Mouse (Mus musculus): Measurements from ENCODE around the gene Msantd3. TPM values are rescaled to one million over a fixed set of nuclear protein-coding genes. Genes with fewer than 3 reads are reported as not detected.

The Msantd3 gene
- polyA plus RNA-seq, 1 experiment from 2014 or later, result 10.9 TPM

DNA sequence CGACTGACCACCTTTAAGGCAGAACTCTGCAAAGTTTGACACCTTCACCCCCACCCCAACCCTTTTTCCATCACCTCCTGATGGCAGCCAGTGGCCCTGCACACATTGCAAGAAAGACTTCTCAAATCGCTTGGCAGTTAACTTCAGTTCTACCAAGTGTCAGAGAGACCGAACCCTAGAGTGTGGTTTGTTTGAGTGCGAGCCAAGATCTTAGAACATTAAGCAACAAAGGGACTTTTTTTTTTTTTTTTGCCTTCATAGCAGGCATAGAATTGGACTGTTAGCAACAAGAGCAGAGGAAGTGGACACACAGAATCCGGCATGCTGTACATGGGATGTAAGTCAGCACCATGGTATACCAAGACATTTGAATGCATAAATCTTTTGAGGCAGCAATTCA lies 9.9 kb downstream of the Msantd3 start:
- Histone ChIP-seq H3K27ac (ENCODE audit: low read length) (no peak overlapping the region), H3K36me3 (ENCODE audit: control insufficient read depth, insufficient read depth, low read length) (no peaks in the 10 kb centered on the region), H3K27me3 (replicated peaks; ENCODE audit: control insufficient read depth, insufficient read depth, low read length) (no peaks in the 10 kb centered on the region), H3K4me1 (ENCODE audit: control insufficient read depth, insufficient read depth, low read length) (peaks cover 4% of the 10 kb centered on the region; the same call in 1 of the 2 replicates), H3K9ac (ENCODE audit: low read depth, low read length) (no peak overlapping the region), H3K4me2 (ENCODE audit: low read depth, low read length) (no peak overlapping the region), H3K4me3 (ENCODE audit: low read length) (no peak overlapping the region), H3K9me3 (ENCODE audit: control insufficient read depth, low read length) (no peaks in the 10 kb centered on the region)
- 65% methylated on average over 5 of the region's 5 CpGs for WGBS
- no peak for ATAC-seq

DNA sequence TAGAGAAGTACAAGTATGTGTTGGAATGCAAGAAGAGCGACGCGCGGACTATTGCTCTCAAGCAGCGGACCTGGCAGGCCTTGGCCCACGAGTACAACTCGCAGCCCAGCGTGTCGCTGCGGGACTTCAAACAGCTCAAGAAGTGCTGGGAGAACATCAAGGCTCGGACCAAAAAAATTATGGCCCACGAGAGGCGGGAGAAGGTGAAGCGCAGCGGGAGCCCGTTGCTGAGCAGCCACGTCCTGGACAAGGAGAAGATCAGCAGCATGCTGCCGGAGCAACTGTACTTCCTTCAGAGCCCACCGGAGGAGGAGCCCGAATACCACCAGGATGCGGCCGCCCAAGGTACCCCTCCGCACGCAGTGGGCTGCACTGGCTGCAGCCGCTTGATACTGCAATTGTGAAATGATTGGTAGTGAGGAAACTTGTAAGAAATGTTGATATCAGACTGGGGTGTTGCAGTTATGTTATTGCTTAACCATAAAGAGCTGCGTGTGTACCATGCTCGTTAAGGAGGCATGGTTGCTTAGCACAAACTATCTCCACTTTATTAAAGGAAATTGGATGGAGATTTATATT lies 12.8 kb downstream of the Msantd3 start:
- Histone ChIP-seq H3K9ac (ENCODE audit: low read depth, low read length) (no peak overlapping the region), H3K4me3 (ENCODE audit: low read length) (no peak overlapping the region), H3K9me3 (ENCODE audit: control insufficient read depth, low read length) (no peaks in the 10 kb centered on the region), H3K27ac (ENCODE audit: low read length) (no peak overlapping the region), H3K4me2 (ENCODE audit: low read depth, low read length) (no peak overlapping the region), H3K4me1 (ENCODE audit: control insufficient read depth, insufficient read depth, low read length) (no peaks in the 10 kb centered on the region), H3K27me3 (replicated peaks; ENCODE audit: control insufficient read depth, insufficient read depth, low read length) (no peaks in the 10 kb centered on the region), H3K36me3 (ENCODE audit: control insufficient read depth, insufficient read depth, low read length) (no peaks in the 10 kb centered on the region)
- 93% methylated on average over 27 of the region's 27 CpGs for whole genome bisulfite sequencing
- no peak for ATAC-seq

DNA sequence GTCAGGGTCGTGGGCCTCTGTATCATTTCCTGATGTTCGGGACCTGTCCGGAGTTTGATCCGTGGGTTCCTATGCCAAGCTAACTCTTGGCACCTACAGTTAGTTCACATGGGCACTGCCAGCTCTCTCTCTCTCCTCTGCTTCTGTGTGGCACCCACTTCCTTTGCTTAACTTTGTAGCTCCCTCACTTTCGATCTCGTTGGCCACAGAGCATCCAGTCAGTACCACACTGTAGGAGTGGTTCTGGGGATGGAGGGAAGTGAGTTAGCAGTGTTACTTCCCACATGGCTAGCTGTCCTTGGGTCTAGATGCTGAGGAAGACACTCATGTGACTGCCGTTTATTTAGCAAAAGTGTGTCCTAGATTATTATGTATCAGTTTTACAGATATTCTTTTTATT lies 14.4 kb downstream of the Msantd3 start:
- Histone ChIP-seq H3K9ac (ENCODE audit: low read depth, low read length) (no peak overlapping the region), H3K4me1 (ENCODE audit: control insufficient read depth, insufficient read depth, low read length) (no peaks in the 10 kb centered on the region), H3K4me3 (ENCODE audit: low read length) (no peak overlapping the region), H3K36me3 (ENCODE audit: control insufficient read depth, insufficient read depth, low read length) (peaks cover 3% of the 10 kb centered on the region; the same call in 1 of the 2 replicates), H3K4me2 (ENCODE audit: low read depth, low read length) (no peak overlapping the region), H3K27me3 (replicated peaks; ENCODE audit: control insufficient read depth, insufficient read depth, low read length) (no peaks in the 10 kb centered on the region), H3K27ac (ENCODE audit: low read length) (no peak overlapping the region), H3K9me3 (ENCODE audit: control insufficient read depth, low read length) (no peaks in the 10 kb centered on the region)
- WGBS, result 92% methylated on average over 7 of the region's 7 CpGs
- no peak for ATAC-seq

DNA sequence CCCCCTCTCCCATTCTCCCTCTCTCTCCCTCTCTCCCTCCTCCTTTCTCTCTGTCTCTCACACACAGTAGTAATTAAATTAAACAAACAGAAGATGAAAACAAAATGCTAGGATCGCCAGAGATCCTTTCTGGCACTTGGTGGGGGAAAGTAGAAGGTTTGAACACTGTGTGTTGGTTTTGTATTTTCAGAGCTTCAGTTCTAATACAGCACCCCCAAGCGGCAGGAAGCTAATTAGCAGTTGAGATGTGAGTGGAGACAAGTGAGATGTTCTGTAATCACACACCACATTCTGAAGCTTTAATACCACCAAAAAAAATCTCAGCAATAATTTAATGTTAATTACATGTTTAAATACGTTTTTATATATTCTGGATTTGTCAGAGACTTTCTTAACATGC lies 16.0 kb downstream of the Msantd3 start:
- H3K27ac ChIP-seq (ENCODE audit: low read length), result no peak overlapping the region
- H3K4me3 ChIP-seq (ENCODE audit: low read length), result no peak overlapping the region
- no peaks in the 10 kb centered on the region for H3K27me3 ChIP-seq (replicated peaks; ENCODE audit: control insufficient read depth, insufficient read depth, low read length)
- H3K36me3 ChIP-seq (ENCODE audit: control insufficient read depth, insufficient read depth, low read length), result peaks cover 3% of the 10 kb centered on the region; the same call in 1 of the 2 replicates
- 21% methylated on average over 3 of the region's 3 CpGs for WGBS
- H3K4me1 ChIP-seq (ENCODE audit: control insufficient read depth, insufficient read depth, low read length), result no peaks in the 10 kb centered on the region
- no peak overlapping the region for H3K9ac ChIP-seq (ENCODE audit: low read depth, low read length)
- no peak overlapping the region for H3K4me2 ChIP-seq (ENCODE audit: low read depth, low read length)
- H3K9me3 ChIP-seq (ENCODE audit: control insufficient read depth, low read length), result no peaks in the 10 kb centered on the region
- no peak for ATAC-seq

DNA sequence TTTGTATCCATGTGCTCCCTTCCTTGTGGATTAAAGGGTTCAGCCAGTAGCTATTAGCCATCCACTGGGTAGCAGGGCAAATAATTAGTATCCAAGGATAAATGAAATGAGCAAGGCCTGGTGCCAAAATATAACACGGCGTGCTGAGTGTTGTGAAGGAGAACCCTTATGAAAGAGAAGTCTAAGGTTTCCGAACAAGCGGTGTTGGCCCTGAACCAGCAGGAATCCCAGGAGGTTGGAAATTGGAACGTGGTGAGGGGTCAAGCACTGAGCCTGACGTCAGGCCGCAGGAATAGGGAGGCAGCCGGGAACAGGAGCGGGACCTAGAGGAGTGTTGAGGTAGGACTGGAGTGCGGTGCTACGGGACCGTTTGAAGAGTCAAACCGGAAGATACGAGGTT lies 19.9 kb downstream of the Msantd3 start:
- no peak overlapping the region for H3K4me2 ChIP-seq (ENCODE audit: low read depth, low read length)
- no peak for ATAC-seq
- H3K4me3 ChIP-seq (ENCODE audit: low read length), result no peak overlapping the region
- no peak overlapping the region for H3K27ac ChIP-seq (ENCODE audit: low read length)
- no peak overlapping the region for H3K9ac ChIP-seq (ENCODE audit: low read depth, low read length)
- peaks cover 3% of the 10 kb centered on the region; the same call in 1 of the 2 replicates for H3K36me3 ChIP-seq (ENCODE audit: control insufficient read depth, insufficient read depth, low read length)
- 90% methylated on average over 14 of the region's 14 CpGs for WGBS
- H3K9me3 ChIP-seq (ENCODE audit: control insufficient read depth, low read length), result no peaks in the 10 kb centered on the region
- no peaks in the 10 kb centered on the region for H3K27me3 ChIP-seq (replicated peaks; ENCODE audit: control insufficient read depth, insufficient read depth, low read length)
- no peaks in the 10 kb centered on the region for H3K4me1 ChIP-seq (ENCODE audit: control insufficient read depth, insufficient read depth, low read length)

DNA sequence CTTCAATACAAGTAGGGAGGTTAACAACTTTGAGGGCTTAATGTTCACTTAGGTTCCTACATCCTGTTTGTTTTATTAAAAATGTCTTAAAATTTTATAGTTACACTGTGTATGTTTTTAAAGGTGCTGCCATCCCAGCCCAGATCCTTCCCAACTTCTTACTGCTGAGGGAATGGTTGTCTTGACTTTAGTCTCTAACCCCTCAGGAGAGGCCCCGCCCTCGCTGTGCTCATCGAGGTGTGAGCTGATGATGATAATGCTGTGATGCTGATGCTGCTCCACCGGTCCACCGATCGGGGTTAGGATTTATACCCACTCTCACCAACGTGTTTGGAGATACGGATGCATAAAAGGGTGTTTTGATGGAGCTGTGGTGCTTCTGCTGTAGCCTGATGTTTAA lies 22.1 kb downstream of the Msantd3 start:
- H3K27ac ChIP-seq (ENCODE audit: low read length), result no peak overlapping the region
- WGBS, result 91% methylated on average over 8 of the region's 8 CpGs

DNA sequence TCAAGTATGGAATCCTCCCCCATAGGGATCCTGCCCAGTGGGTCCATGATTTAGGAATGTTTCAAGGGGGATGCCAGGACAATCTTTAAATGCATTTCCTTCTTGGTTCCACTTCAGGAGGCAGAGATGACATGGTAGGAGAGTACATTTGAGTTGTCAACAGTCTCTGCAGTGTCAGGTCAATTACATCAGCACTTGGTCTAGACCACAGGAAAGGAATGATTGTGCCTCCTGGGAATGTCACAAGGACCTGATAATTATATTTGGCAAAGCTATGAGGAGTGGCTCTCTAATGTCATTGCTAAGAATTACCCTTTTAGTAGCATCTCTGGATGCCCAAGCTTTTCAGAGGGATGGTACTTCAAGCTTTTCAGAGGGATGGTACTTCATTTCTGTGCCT lies 25.2 kb downstream of the Msantd3 start:
- Histone ChIP-seq H3K27ac (ENCODE audit: low read length) (no peak overlapping the region), H3K4me1 (ENCODE audit: control insufficient read depth, insufficient read depth, low read length) (no peaks in the 10 kb centered on the region), H3K27me3 (replicated peaks; ENCODE audit: control insufficient read depth, insufficient read depth, low read length) (no peaks in the 10 kb centered on the region), H3K36me3 (ENCODE audit: control insufficient read depth, insufficient read depth, low read length) (no peaks in the 10 kb centered on the region), H3K4me3 (ENCODE audit: low read length) (no peak overlapping the region), H3K9me3 (ENCODE audit: control insufficient read depth, low read length) (no peaks in the 10 kb centered on the region), H3K9ac (ENCODE audit: low read depth, low read length) (no peak overlapping the region), H3K4me2 (ENCODE audit: low read depth, low read length) (no peak overlapping the region)
- ATAC-seq, result no peak

More for the DNA sequence above, 22.1 kb downstream of the Msantd3 start:
- H3K4me2 ChIP-seq (ENCODE audit: low read depth, low read length), result no peak overlapping the region
- H3K4me3 ChIP-seq (ENCODE audit: low read length), result no peak overlapping the region
- no peaks in the 10 kb centered on the region for H3K9me3 ChIP-seq (ENCODE audit: control insufficient read depth, low read length)
- no peaks in the 10 kb centered on the region for H3K27me3 ChIP-seq (replicated peaks; ENCODE audit: control insufficient read depth, insufficient read depth, low read length)
- H3K9ac ChIP-seq (ENCODE audit: low read depth, low read length), result no peak overlapping the region
- peaks cover 3% of the 10 kb centered on the region; the same call in 1 of the 2 replicates for H3K36me3 ChIP-seq (ENCODE audit: control insufficient read depth, insufficient read depth, low read length)
- no peak for ATAC-seq
- H3K4me1 ChIP-seq (ENCODE audit: control insufficient read depth, insufficient read depth, low read length), result no peaks in the 10 kb centered on the region

DNA sequence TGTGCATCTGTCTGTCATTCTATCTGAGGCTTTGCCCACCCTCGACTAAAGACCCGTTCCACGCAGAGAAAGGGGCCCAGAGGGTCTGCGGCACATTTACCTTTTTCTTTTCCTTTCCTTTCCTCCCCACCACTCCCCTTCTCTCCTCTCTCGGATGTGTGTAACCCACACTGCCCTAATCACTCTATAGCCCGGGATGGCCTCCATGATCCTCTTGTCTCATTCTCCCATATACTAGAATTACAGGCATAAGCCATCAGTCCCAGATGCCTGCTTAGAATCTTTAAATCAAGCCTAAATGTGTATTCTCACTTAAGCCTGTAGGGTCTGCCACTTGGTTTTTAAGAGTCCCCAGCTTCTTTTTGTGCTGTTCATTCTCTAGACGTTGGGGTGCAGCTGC lies 36.6 kb downstream of the Msantd3 start:
- no peaks in the 10 kb centered on the region for H3K36me3 ChIP-seq (ENCODE audit: control insufficient read depth, insufficient read depth, low read length)
- no peak for ATAC-seq
- no peaks in the 10 kb centered on the region for H3K4me1 ChIP-seq (ENCODE audit: control insufficient read depth, insufficient read depth, low read length)
- no peak overlapping the region for H3K27ac ChIP-seq (ENCODE audit: low read length)
- H3K9me3 ChIP-seq (ENCODE audit: control insufficient read depth, low read length), result no peaks in the 10 kb centered on the region
- no peaks in the 10 kb centered on the region for H3K27me3 ChIP-seq (replicated peaks; ENCODE audit: control insufficient read depth, insufficient read depth, low read length)
- no peak overlapping the region for H3K4me3 ChIP-seq (ENCODE audit: low read length)
- no peak overlapping the region for H3K9ac ChIP-seq (ENCODE audit: low read depth, low read length)
- WGBS, result 83% methylated on average over 7 of the region's 7 CpGs
- no peak overlapping the region for H3K4me2 ChIP-seq (ENCODE audit: low read depth, low read length)

DNA sequence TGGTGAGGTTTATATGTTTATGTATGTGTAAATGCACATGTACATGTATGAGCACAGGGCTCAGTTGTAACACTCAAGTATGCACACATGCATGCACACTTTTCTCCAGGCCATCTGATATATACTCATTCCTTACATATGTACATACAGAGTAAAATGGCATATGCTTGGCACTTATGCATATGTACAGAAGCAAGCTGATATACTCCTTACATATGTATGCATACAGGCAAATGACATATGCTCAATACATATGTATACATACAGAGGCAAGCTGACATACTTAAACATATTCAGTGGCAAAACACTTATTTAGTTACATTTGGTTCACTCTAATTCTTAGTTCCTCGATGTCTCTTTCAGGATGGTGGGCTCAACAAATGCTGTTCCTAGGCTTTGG lies 38.1 kb downstream of the Msantd3 start:
- Histone ChIP-seq H3K27ac (ENCODE audit: low read length) (no peak overlapping the region), H3K9ac (ENCODE audit: low read depth, low read length) (no peak overlapping the region), H3K27me3 (replicated peaks; ENCODE audit: control insufficient read depth, insufficient read depth, low read length) (no peaks in the 10 kb centered on the region), H3K4me1 (ENCODE audit: control insufficient read depth, insufficient read depth, low read length) (no peaks in the 10 kb centered on the region), H3K4me2 (ENCODE audit: low read depth, low read length) (no peak overlapping the region), H3K9me3 (ENCODE audit: control insufficient read depth, low read length) (no peaks in the 10 kb centered on the region), H3K36me3 (ENCODE audit: control insufficient read depth, insufficient read depth, low read length) (no peaks in the 10 kb centered on the region), H3K4me3 (ENCODE audit: low read length) (no peak overlapping the region)
- no peak for ATAC-seq
- 88% methylated on average over 1 of the region's 1 CpGs for WGBS

DNA sequence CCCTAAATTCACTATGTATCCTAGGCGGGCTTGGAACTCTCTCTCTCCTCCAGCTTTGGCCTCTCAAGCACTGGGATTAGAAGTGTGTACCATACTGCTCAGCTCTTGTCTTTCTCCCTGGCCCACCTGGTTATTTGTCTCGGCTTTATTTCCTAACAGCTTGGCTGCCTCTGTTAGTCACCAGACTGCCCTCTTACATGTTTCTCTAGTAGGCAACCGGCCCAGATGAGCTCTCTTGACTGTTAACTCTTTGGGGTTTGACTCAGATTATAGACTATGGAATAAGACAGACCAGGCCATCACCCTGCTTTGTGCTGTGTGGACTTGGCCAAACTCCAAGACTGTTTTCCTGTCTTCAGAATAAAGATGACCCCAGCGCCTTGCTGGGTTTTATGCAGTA lies 38.7 kb downstream of the Msantd3 start:
- Histone ChIP-seq H3K27ac (ENCODE audit: low read length) (no peak overlapping the region), H3K4me3 (ENCODE audit: low read length) (no peak overlapping the region), H3K4me1 (ENCODE audit: control insufficient read depth, insufficient read depth, low read length) (no peaks in the 10 kb centered on the region), H3K9me3 (ENCODE audit: control insufficient read depth, low read length) (no peaks in the 10 kb centered on the region), H3K9ac (ENCODE audit: low read depth, low read length) (no peak overlapping the region), H3K27me3 (replicated peaks; ENCODE audit: control insufficient read depth, insufficient read depth, low read length) (no peaks in the 10 kb centered on the region), H3K36me3 (ENCODE audit: control insufficient read depth, insufficient read depth, low read length) (no peaks in the 10 kb centered on the region), H3K4me2 (ENCODE audit: low read depth, low read length) (no peak overlapping the region)
- WGBS, result 49% methylated on average over 4 of the region's 4 CpGs
- ATAC-seq, result no peak

Data from intestine, embryonic 16.5 days (tissue).